Mouse (Mus musculus) bone marrow, adult 2 months (tissue): ENCODE measurements around the gene Cx3cr1. TPM values are rescaled to one million over a fixed set of nuclear protein-coding genes. Genes with fewer than 3 reads are reported as not detected.
A peak's percentile ranks its signal among the peaks of the same experiment; 100 is the strongest.

Source experiments
- H3K27ac ChIP-seq: fragments of 200-500 bp; 2 replicates; pipeline ENCODE4 v1.5.1; 2012; ENCODE audit warnings: low read depth, mild to moderate bottlenecking, control low read depth, inconsistent platforms, low read length; ENCODE audit not compliant: control insufficient read depth, poor library complexity, insufficient read depth
- H3K4me1 ChIP-seq: fragments of 200-500 bp; 2 replicates; pipeline ENCODE4 v1.6.1; 2011; ENCODE audit warnings: low read length; ENCODE audit not compliant: control insufficient read depth, insufficient read depth
- H3K4me3 ChIP-seq: fragments of 200-500 bp; replicated peaks from 2 replicates; pipeline ENCODE3; 2011; ENCODE audit warnings: mild to moderate bottlenecking, low read depth, low read length, control low read depth; ENCODE audit not compliant: control insufficient read depth
- CTCF ChIP-seq: fragments of 200-500 bp; IDR thresholded peaks from 2 replicates; pipeline ENCODE4 v1.5.1; 2011; ENCODE audit warnings: low read length, control low read depth; ENCODE audit not compliant: control insufficient read depth, insufficient read depth
- POLR2A ChIP-seq: fragments of 200-500 bp; IDR thresholded peaks from 2 replicates; pipeline ENCODE4 v1.6.1; 2011; ENCODE audit warnings: low read depth, mild to moderate bottlenecking, control low read depth, low read length, borderline replicate concordance; ENCODE audit not compliant: control insufficient read depth
- WGBS: fragments of 180-500 bp; shearing (Covaris S2); methylation state at CpG from one replicate; pipeline ENCODE4 v1.1.7; 2018; 5-methylcytosine and 5-hydroxymethylcytosine counted together
- polyA plus RNA-seq: library from polyadenylated mRNA; stranded (reverse); fragments of >200 nt; gene quantifications from 2 replicates; pipeline ENCODE4 v1.2.4, GENCODE M21; 2011; ENCODE audit warnings: low replicate concordance; ENCODE audit not compliant: missing spikeins, insufficient read depth, insufficient read length

Gene Cx3cr1
- polyA plus RNA-seq, 1 experiment, result 2.7 TPM

- no peak overlapping the region for H3K4me3 ChIP-seq
- TF ChIP-seq CTCF (no peak), POLR2A (no peak)
- peaks cover 4% of the 10 kb centered on the region for H3K4me1 ChIP-seq
- 85% methylated on average over 14 of the region's 14 CpGs for WGBS
- no peak overlapping the region for H3K27ac ChIP-seq
Observed at GRCm38 (mm10) chr9:119941861-119942260, 127.8 kb downstream of the Cx3cr1 start.

GRCm38 (mm10) chr9:119941407-119941806, 128.3 kb downstream of the Cx3cr1 start:
- no peak for TF ChIP-seq POLR2A
- 71% methylated on average over 5 of the region's 5 CpGs for WGBS
- Histone ChIP-seq H3K4me1 (peaks cover 4% of the 10 kb centered on the region), H3K4me3 (no peak overlapping the region), H3K27ac (no peak overlapping the region)

DNA sequence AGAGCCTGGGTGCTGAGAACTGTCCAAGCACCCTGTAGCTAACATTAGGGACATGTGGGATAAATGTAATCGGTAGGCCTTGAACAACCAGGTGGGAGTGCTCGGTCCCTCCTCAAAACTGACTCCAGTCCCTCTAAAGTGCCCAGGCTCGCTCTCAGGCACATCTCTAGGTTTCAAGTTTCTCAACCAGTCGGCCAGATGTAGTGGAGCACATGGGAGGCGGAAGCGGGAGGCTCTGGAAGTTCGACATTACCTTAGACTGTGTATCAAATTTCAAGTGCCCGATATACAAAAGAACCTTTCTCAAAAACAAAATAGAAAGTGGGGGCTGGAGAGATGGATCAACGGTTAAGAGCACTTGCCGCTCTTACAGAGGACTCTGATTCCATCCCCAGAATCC, 130.0 kb downstream of the Cx3cr1 start:
- Histone ChIP-seq H3K4me1 (peaks cover 4% of the 10 kb centered on the region), H3K27ac (no peak overlapping the region), H3K4me3 (no peak overlapping the region)
- WGBS, result 89% methylated on average over 10 of the region's 10 CpGs
- TF ChIP-seq CTCF, result no peak
- no peak for TF ChIP-seq POLR2A

DNA sequence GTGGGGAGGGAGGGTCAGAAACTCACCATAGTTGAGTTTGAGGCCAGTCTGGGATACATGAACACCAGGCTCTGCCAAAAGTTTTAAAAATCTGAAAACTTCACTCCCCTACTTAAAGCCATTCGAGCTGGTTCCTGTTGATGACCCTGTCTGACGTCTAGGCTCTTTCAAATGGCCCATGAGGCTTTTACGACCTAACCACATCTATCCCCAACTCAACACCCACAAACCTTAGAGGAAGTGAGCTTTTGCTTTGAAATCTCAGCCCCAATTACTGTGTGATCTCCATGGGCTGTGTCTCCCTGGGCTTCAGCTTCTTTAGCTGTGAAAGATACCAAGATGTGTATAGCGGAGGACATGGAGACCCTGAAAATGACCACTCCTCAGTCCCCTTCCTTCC, 131.2 kb downstream of the Cx3cr1 start:
- WGBS, result 22% methylated on average over 4 of the region's 4 CpGs
- TF ChIP-seq CTCF (no peak), POLR2A (no peak)
- Histone ChIP-seq H3K27ac (no peak overlapping the region), H3K4me3 (no peak overlapping the region), H3K4me1 (peaks cover 4% of the 10 kb centered on the region)

- no peak for TF ChIP-seq CTCF
- peak; percentile 56; the same call in 1 of the 2 replicates for TF ChIP-seq POLR2A
- Histone ChIP-seq H3K27ac (peak within 1 kb of the TSS; percentile 18; the same call in 1 of the 2 replicates), H3K4me1 (peaks cover 4% of the 10 kb centered on the region), H3K4me3 (peak within 1 kb of the TSS; percentile 92)
- 1% methylated on average over 40 of the region's 40 CpGs for WGBS
Observed at GRCm38 (mm10) chr9:119937005-119937773, 132.5 kb downstream of the Cx3cr1 start, which contains the start of the genes Gorasp1 and Ttc21a. Gene Gorasp1, minus strand, starts transcription at chr9:119937565. Gene Ttc21a, plus strand, starts transcription at chr9:119937606.

DNA sequence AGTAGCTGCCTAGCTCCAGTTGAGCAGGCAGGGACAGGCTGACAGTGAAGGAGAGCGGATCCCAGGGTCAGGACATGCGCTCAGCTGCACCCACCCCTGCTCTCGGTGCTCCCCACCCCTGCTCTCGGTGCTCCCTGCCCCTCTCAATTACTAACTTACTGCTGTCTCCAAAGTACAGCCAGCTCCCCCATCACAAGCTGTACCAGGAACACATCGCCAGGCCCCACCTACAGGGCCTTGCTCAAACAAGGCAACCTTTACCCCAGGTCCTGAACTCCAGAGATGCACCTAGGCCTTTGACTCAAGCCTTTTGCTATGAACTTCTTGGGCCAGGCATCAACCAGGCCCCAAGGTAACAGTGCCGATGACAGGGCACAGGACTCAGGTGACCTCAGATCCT, 136.0 kb downstream of the Cx3cr1 start:
- Histone ChIP-seq H3K4me3 (no peak overlapping the region), H3K27ac (no peak overlapping the region), H3K4me1 (peaks cover 4% of the 10 kb centered on the region)
- TF ChIP-seq CTCF (no peak), POLR2A (no peak)
- WGBS, result 89% methylated on average over 6 of the region's 6 CpGs

- no peak for TF ChIP-seq POLR2A
- TF ChIP-seq CTCF, result no peak
- 85% methylated on average over 12 of the region's 12 CpGs for WGBS
- H3K4me3 ChIP-seq, result no peak overlapping the region
- H3K4me1 ChIP-seq, result no peaks in the 10 kb centered on the region
- no peak overlapping the region for H3K27ac ChIP-seq
Observed at GRCm38 (mm10) chr9:119932358-119932757, 137.3 kb downstream of the Cx3cr1 start.

DNA sequence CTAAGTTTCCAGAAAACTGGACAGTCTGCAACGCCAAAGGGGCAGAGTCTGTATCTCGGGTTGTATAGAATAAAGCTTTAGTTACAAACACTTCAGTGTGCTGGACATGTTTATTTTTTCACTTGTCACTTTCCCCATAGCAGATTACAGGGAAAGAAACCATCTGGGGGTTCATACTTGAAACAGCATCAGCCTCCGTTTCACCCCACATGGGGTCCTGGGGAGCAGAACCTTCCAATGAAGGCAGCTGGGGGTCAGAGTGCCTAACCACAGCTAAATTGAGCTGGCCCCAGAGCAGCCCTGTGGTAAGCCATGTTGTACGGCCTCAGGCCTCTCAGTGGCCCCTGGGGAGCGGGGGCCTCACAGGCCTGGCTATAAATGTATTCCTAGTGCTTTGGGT, 143.2 kb downstream of the Cx3cr1 start:
- Histone ChIP-seq H3K4me1 (peaks cover 1% of the 10 kb centered on the region; the same call in 1 of the 2 replicates), H3K4me3 (no peak overlapping the region), H3K27ac (no peak overlapping the region)
- 73% methylated on average over 5 of the region's 5 CpGs for WGBS
- TF ChIP-seq CTCF (no peak), POLR2A (no peak)

DNA sequence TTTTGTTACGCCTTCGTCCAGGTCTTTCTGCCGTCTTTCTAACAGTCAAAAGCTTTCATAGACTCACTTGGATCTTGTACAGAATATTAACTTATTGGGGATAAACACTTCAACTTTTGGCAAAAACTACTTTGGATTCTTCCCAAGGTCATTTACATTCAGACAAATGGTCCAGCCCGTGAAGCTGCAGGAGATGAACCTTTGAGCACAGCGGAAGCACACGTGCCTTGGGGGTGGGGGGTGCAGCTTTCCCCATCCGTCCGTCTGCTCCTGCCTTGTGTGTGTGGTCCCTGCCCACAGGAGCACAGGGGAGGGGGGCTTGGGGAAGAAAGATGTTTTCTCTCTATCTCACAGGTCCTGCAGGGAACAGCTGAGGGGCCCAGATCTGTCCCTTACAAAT, 143.9 kb downstream of the Cx3cr1 start:
- 53% methylated on average over 8 of the region's 8 CpGs for WGBS
- Histone ChIP-seq H3K4me3 (no peak overlapping the region), H3K4me1 (peaks cover 1% of the 10 kb centered on the region; the same call in 1 of the 2 replicates), H3K27ac (no peak overlapping the region)
- TF ChIP-seq POLR2A, result no peak
- no peak for TF ChIP-seq CTCF
